Mouse (Mus musculus) intestine, embryonic 15.5 days (tissue): ENCODE results near the gene Ncan. TPM values are rescaled to one million over a fixed set of nuclear protein-coding genes. Genes with fewer than 3 reads are reported as not detected.

ENCODE experiments used
- ATAC-seq: fragments of 200-750 bp; cut with Nextera tagmentation; 2 replicates; pipeline ENCODE4 v1.8.0; 2017; ENCODE audit warnings: moderate TSS enrichment, moderate library complexity
- H3K27ac ChIP-seq: fragments of 300-500 bp; sonication (generic); 2 replicates; pipeline ENCODE4 v1.5.1; 2015; ENCODE audit warnings: mild to moderate bottlenecking, inconsistent platforms
- H3K27me3 ChIP-seq: fragments of 300-500 bp; sonication (generic); replicated peaks from 2 replicates; pipeline ENCODE4 v1.6.1; 2015; ENCODE audit warnings: inconsistent platforms
- H3K36me3 ChIP-seq: fragments of 300-500 bp; sonication (generic); 2 replicates; pipeline ENCODE4 v1.6.1; 2015; ENCODE audit warnings: inconsistent platforms
- H3K4me1 ChIP-seq: fragments of 300-500 bp; sonication (generic); replicated peaks from 2 replicates; pipeline ENCODE4 v1.6.1; 2015; ENCODE audit warnings: inconsistent platforms
- H3K4me2 ChIP-seq: fragments of 300-500 bp; sonication (generic); replicated peaks from 2 replicates; pipeline ENCODE4 v1.6.1; 2015; ENCODE audit warnings: mild to moderate bottlenecking, inconsistent platforms
- H3K4me3 ChIP-seq: fragments of 300-500 bp; sonication (generic); replicated peaks from 2 replicates; pipeline ENCODE4 v1.5.1; 2015; ENCODE audit warnings: inconsistent platforms
- H3K9ac ChIP-seq: fragments of 300-500 bp; sonication (generic); 2 replicates; pipeline ENCODE4 v1.6.1; 2015; ENCODE audit warnings: inconsistent platforms
- H3K9me3 ChIP-seq: fragments of 300-500 bp; sonication (generic); 2 replicates; pipeline ENCODE4 v1.6.1; 2016; ENCODE audit warnings: inconsistent platforms
- WGBS: fragments of 180-500 bp; shearing (Covaris S2); methylation state at CpG from one replicate; pipeline ENCODE4 v1.1.7; 2015; 5-methylcytosine and 5-hydroxymethylcytosine counted together
- polyA plus RNA-seq: library from polyadenylated mRNA; unstranded; fragments of >200 nt; fragmentation: Nextera tagmentation; extraction: Ambion mirVana; gene quantifications from 2 replicates; pipeline ENCODE4 v1.2.1, GENCODE M21; 2015

The Ncan gene
- polyA plus RNA-seq, 1 experiment from 2014 or later, result 1.6 TPM

GRCm38 (mm10) chr8:70139981-70140380 is 19.3 kb upstream of the Ncan start:
- peak overlapping the region; percentile 53 for H3K4me2 ChIP-seq
- WGBS, result 6% methylated on average over 9 of the region's 9 CpGs
- peak overlapping the region; percentile 76 for H3K4me3 ChIP-seq
- peaks cover 18% of the 10 kb centered on the region for H3K36me3 ChIP-seq
- H3K9ac ChIP-seq, result peak overlapping the region; percentile 83
- H3K27me3 ChIP-seq, result no peaks in the 10 kb centered on the region
- no peaks in the 10 kb centered on the region for H3K9me3 ChIP-seq
- peak overlapping the region; percentile 77; the same call in 1 of the 2 replicates for H3K27ac ChIP-seq
- ATAC-seq, result no peak
- H3K4me1 ChIP-seq, result peaks cover 17% of the 10 kb centered on the region

- WGBS, result under 1% methylated on average over 46 of the region's 46 CpGs
- peak; percentile 98 for ATAC-seq
Observed at GRCm38 (mm10) chr8:70139026-70139857, 18.6 kb upstream of the Ncan start, which contains the start of the genes Rfxank, Borcs8 and Mef2b. Gene Rfxank (minus strand): TSS chr8:70139154. Gene Borcs8 (plus strand): TSS chr8:70139499. Gene Mef2b (plus strand): TSS chr8:70139711.

GRCm38 (mm10) chr8:70137890-70138289 is 17.2 kb upstream of the Ncan start:
- H3K27me3 ChIP-seq, result no peaks in the 10 kb centered on the region
- 82% methylated on average over 4 of the region's 4 CpGs for WGBS
- no peak for ATAC-seq
- peaks cover 17% of the 10 kb centered on the region for H3K4me1 ChIP-seq
- peak overlapping the region; percentile 76 for H3K4me3 ChIP-seq
- H3K4me2 ChIP-seq, result peak overlapping the region; percentile 71
- no peak overlapping the region; the same call in 1 of the 2 replicates for H3K9ac ChIP-seq
- no peaks in the 10 kb centered on the region for H3K9me3 ChIP-seq
- H3K27ac ChIP-seq, result no peak overlapping the region
- H3K36me3 ChIP-seq, result peaks cover 26% of the 10 kb centered on the region

More at GRCm38 (mm10) chr8:70139026-70139857, 18.6 kb upstream of the Ncan start, which contains the start of the genes Rfxank, Borcs8 and Mef2b:
- Histone ChIP-seq H3K27me3 (no peaks in the 10 kb centered on the region), H3K4me3 (peak within 1 kb of the TSS; percentile 76), H3K36me3 (peaks cover 17% of the 10 kb centered on the region), H3K4me2 (peak within 1 kb of the TSS; percentile 71), H3K9ac (peak within 1 kb of the TSS; percentile 83), H3K9me3 (no peaks in the 10 kb centered on the region), H3K4me1 (peaks cover 17% of the 10 kb centered on the region), H3K27ac (peak within 1 kb of the TSS; percentile 81)

- Histone ChIP-seq H3K9ac (no peak overlapping the region), H3K36me3 (peaks cover 27% of the 10 kb centered on the region), H3K27ac (no peak overlapping the region), H3K4me1 (peaks cover 24% of the 10 kb centered on the region), H3K27me3 (no peaks in the 10 kb centered on the region), H3K4me2 (no peak overlapping the region), H3K9me3 (no peaks in the 10 kb centered on the region), H3K4me3 (no peak overlapping the region)
- no peak for ATAC-seq
- WGBS, result 83% methylated on average over 4 of the region's 4 CpGs
Observed at GRCm38 (mm10) chr8:70136591-70136990, 15.9 kb upstream of the Ncan start.

- WGBS, result 92% methylated on average over 9 of the region's 9 CpGs
- ATAC-seq, result no peak
- peaks cover 27% of the 10 kb centered on the region for H3K36me3 ChIP-seq
Observed at GRCm38 (mm10) chr8:70134931-70135330, 14.3 kb upstream of the Ncan start.

GRCm38 (mm10) chr8:70134086-70134485 is 13.4 kb upstream of the Ncan start:
- Histone ChIP-seq H3K4me1 (peaks cover 25% of the 10 kb centered on the region), H3K9ac (no peak overlapping the region), H3K4me2 (no peak overlapping the region), H3K36me3 (peaks cover 27% of the 10 kb centered on the region), H3K4me3 (no peak overlapping the region), H3K9me3 (no peaks in the 10 kb centered on the region), H3K27me3 (no peaks in the 10 kb centered on the region), H3K27ac (no peak overlapping the region)
- ATAC-seq, result no peak
- 89% methylated on average over 5 of the region's 5 CpGs for WGBS

More at GRCm38 (mm10) chr8:70134931-70135330, 14.3 kb upstream of the Ncan start:
- Histone ChIP-seq H3K27me3 (no peaks in the 10 kb centered on the region), H3K9me3 (no peaks in the 10 kb centered on the region), H3K4me1 (peaks cover 21% of the 10 kb centered on the region), H3K9ac (no peak overlapping the region), H3K4me3 (no peak overlapping the region), H3K27ac (no peak overlapping the region), H3K4me2 (no peak overlapping the region)

- WGBS, result 1% methylated on average over 37 of the region's 37 CpGs
- Histone ChIP-seq H3K27ac (0 out of 2 replicates have a peak within 1 kb of the TSS, but pooled peaks have one; percentile 4), H3K36me3 (peaks cover 27% of the 10 kb centered on the region), H3K4me1 (peaks cover 17% of the 10 kb centered on the region; the same call in 1 of the 2 replicates), H3K9me3 (no peaks in the 10 kb centered on the region), H3K9ac (peak within 1 kb of the TSS; percentile 55), H3K4me3 (peak within 1 kb of the TSS; percentile 60), H3K27me3 (no peaks in the 10 kb centered on the region), H3K4me2 (peak within 1 kb of the TSS; percentile 76)
- ATAC-seq, result peak; percentile 94
Observed at GRCm38 (mm10) chr8:70131166-70131883, 10.7 kb upstream of the Ncan start, which contains the start of gene Nr2c2ap. Gene Nr2c2ap (plus strand): TSS chr8:70131333.

- Histone ChIP-seq H3K9ac (no peak overlapping the region), H3K36me3 (peaks cover 18% of the 10 kb centered on the region), H3K4me3 (no peak overlapping the region), H3K27me3 (no peaks in the 10 kb centered on the region), H3K27ac (no peak overlapping the region), H3K4me1 (peaks cover 17% of the 10 kb centered on the region; the same call in 1 of the 2 replicates), H3K9me3 (no peaks in the 10 kb centered on the region), H3K4me2 (no peak overlapping the region)
- ATAC-seq, result no peak
- 84% methylated on average over 3 of the region's 3 CpGs for WGBS
Observed at GRCm38 (mm10) chr8:70130066-70130465, 9.4 kb upstream of the Ncan start.

GRCm38 (mm10) chr8:70129309-70129952 is 8.8 kb upstream of the Ncan start:
- H3K4me1 ChIP-seq, result peaks cover 17% of the 10 kb centered on the region; the same call in 1 of the 2 replicates
- ATAC-seq, result no peak
- peaks cover 14% of the 10 kb centered on the region for H3K36me3 ChIP-seq
- H3K4me3 ChIP-seq, result no peak overlapping the region
- H3K9me3 ChIP-seq, result no peaks in the 10 kb centered on the region
- H3K27me3 ChIP-seq, result no peaks in the 10 kb centered on the region
- no peak overlapping the region for H3K27ac ChIP-seq
- no peak overlapping the region for H3K4me2 ChIP-seq
- H3K9ac ChIP-seq, result no peak overlapping the region
- WGBS, result 61% methylated on average over 9 of the region's 9 CpGs

- Histone ChIP-seq H3K4me1 (peaks cover 17% of the 10 kb centered on the region; the same call in 1 of the 2 replicates), H3K4me2 (no peak overlapping the region), H3K27ac (no peak overlapping the region), H3K9ac (no peak overlapping the region; the same call in 1 of the 2 replicates), H3K4me3 (no peak overlapping the region), H3K27me3 (no peaks in the 10 kb centered on the region), H3K9me3 (no peaks in the 10 kb centered on the region), H3K36me3 (peaks cover 5% of the 10 kb centered on the region; the same call in 1 of the 2 replicates)
- ATAC-seq, result no peak
- WGBS, result 73% methylated on average over 3 of the region's 3 CpGs
Observed at GRCm38 (mm10) chr8:70128435-70128834, 7.8 kb upstream of the Ncan start.

GRCm38 (mm10) chr8:70124992-70125391 is 4.3 kb upstream of the Ncan start:
- H3K9me3 ChIP-seq, result no peaks in the 10 kb centered on the region
- H3K36me3 ChIP-seq, result no peaks in the 10 kb centered on the region
- peaks cover 10% of the 10 kb centered on the region; the same call in 1 of the 2 replicates for H3K4me1 ChIP-seq
- no peak overlapping the region for H3K9ac ChIP-seq
- ATAC-seq, result no peak
- WGBS, result 65% methylated on average over 8 of the region's 8 CpGs
- no peak overlapping the region for H3K4me3 ChIP-seq
- H3K4me2 ChIP-seq, result no peak overlapping the region
- H3K27ac ChIP-seq, result no peak overlapping the region
- H3K27me3 ChIP-seq, result peaks cover 11% of the 10 kb centered on the region
